Mouse (Mus musculus): Measurements from ENCODE around the gene Nol4l.
A peak's percentile ranks its signal among the peaks of the same experiment; 100 is the strongest.

The Nol4l gene

DNA sequence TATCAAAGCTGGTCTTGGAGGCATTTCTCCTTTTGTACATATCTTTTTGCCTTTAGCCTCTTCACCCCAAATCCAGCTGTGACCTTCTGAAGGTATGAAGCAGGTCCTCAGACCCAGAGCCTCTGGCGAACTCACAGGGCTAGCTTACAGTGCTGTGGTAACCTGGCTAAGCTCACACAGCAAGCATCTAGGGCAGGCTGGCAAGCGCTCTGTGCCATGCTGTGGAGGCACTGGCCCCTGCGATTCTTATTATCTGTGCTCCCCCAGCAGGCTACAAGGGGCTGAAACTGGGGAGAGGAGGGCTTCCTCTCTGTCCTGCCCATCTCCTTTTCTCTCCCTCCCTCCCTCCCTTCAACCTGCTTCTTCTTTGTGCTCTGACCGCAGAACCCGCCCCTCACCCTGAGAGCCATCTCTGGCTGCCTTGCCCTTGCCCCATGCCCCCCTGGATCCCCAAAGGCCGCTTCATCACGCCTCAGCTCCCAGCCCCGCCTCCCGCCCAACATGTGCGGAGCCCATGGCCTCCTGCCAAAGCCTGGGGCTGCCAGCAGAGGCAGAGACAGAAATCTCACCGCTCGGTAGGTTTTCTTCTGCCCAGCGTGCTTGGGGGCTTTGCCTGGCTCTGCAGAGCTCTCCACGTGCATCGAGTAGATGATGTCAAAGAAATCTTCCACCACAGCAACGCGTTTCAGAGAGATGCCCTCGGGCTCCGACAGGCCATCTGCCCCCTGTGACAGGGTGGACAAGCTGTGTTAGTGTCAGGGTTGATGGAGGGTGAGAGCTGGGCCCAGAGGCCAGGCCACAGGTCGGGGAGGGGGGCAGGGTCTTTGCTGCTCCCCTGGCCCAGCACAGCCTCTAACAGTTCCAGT, 46.4 kb downstream of the Nol4l start:
- DNase-seq (ENCODE audit: low spot score in 2 of 2), result peak; percentile 84

DNA sequence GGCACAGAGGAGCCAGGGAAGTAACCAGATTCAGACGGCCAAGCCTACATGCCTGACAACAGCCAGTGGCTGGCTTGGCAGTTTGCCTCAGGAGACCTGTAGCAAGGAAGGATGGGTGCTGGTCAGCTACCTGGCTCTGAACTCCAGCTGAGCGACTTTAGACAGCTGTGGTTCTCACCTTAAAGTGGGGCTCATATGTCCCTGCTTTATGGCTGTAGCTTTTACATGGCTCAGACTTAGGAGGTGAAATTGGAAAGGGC, 48.0 kb downstream of the Nol4l start:
- peak in 1 of 2 experiments; percentile 42 for DNase-seq (ENCODE audit: low spot score in 2 of 2)

DNA sequence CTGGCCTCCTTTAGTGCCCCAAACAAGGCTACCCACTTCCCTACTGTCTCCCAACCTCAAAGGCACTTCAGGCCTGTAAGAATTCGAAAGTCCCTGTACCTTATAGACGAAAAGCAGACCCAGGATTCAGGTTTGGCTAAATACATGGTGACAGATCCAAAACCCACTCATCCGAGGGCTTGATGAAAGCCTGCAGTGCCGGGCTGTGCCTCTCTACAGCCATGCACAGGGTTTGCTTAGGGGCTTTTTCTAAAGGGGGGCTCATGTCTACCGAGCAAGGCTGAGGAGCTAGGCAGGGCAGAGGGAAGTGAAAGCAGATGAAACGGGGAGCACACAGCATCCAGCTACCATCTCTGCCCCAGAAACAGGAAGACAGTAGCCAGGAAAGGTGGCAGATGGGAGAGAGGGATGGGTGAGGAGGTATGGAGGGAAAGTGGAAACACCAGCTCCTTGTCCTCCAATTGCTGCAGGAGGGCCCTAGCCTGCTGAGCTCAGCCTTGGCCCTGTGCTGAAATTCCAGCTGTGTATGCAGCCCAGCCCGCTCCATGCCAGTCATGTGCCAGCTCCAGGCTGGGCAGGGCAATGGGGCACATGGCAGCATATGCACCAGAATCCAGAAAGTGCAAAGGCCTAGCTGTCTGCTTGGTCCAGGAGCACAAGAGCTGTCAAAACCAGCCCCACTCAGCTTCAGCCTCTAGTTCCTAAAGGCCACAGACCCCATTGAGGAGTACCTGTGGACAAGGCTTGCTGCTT, 48.5 kb downstream of the Nol4l start:
- DNase-seq (ENCODE audit: low spot score in 2 of 2), result no peak

DNA sequence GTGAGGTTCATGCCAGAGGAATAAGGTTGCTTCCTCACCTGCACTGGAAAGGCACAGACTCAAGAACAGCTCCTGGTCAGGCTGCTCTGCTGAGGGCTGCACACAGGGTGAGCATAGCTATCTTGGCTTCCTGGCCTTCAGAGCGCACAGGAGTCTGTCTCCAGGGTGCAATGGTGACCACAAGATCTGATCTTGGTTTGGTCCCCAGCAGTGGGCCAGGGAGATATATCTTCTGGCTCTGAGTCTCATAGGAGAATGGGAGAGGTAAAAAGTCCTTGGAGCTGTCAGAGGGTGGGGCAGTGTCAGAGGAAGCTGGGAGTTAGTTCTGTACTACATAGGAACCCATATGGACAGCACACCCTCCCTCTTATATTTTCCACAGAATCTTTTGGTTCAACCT, 50.3 kb downstream of the Nol4l start:
- no peak for DNase-seq (ENCODE audit: low spot score in 2 of 2)

DNA sequence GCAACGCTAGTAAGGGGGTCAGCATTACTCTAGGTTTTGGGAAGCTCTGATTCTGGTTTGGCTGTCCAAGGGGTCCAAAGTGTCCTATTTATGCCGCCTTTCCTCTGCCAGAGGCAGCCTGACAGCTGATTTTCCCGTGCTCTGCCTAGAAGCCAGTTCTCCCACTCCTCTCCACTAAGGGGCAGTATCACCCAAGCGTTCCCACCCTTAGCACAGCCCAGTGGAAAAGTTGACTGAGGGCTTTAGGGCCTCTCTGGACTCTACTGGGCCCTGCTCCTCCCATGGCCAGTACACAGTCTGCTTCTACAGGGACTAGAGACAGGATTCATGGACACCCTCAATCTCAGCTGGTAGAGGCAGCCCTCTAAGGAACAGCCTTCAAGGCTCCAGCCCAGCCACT, 51.2 kb downstream of the Nol4l start:
- peak; percentile 64 to 81 for DNase-seq (ENCODE audit: low spot score in 2 of 2)

DNA sequence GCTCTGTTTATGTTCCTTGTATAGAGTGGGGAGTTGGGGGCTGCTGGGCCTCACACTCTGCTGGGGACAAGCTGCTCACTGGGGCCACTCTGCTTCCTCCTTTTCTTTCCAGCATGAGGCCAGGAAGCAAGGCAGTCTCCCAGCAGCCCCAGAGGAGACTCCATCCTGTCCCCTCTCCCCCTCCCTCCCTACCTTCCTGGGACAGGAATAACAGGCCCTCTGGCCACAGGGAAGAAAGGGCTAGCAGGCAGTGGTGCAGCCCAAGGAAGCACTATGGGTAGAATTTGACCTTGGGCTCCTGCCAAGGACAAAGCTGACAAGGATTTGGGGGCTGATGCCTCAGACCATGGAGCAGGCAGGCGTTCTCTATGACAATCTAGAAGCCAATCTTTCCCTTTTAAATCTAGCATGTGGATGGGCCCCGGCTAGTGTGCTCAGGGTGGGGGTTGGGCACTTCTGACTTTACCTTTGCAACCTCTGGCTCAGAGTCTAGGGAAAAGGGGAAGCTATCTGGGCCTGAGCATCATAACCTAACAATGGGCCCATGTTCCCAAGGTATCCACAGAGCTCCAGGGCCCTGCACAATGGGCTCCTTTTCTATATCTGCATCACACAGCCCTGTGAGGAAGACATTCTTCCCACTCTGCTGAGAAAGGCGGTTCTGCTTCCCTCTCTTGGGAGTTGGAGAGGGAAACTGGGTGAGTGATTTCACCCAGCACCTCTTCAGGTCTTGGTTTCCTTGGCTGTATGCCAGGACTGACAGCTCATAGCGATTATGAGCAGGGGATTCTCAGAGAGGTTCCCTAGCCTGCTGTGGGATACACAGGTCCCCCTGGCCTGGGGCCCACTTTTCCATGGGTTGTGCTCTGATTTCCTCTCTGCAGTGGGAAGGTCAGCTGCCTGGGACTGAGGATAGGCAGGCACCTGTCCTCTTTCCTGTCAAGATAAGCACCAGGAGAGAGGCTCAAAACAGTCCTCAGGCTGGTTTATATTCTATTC, 54.4 kb downstream of the Nol4l start:
- DNase-seq (ENCODE audit: low spot score in 2 of 2), result peak; percentile 44 to 55

DNA sequence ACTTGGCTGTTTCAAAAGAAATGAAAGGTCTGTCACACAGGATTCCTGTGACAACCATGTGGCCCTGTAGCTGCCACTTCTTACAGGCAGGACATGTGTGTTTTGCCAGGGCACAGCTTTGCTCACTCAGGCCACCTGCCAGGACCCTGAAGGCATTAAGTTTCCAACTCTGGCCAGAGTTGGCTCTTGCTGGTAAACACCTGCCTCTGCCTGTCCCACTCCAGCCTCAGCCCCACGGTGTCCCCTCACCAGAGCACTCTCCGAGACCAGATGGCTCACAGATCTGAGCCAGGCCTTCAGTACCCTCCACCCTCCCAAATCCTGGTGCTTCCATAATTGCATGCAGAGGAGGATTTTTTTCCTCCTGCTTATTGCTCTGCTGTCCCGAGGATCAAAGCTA, 58.8 kb downstream of the Nol4l start:
- no peak for DNase-seq (ENCODE audit: low spot score in 2 of 2)

DNA sequence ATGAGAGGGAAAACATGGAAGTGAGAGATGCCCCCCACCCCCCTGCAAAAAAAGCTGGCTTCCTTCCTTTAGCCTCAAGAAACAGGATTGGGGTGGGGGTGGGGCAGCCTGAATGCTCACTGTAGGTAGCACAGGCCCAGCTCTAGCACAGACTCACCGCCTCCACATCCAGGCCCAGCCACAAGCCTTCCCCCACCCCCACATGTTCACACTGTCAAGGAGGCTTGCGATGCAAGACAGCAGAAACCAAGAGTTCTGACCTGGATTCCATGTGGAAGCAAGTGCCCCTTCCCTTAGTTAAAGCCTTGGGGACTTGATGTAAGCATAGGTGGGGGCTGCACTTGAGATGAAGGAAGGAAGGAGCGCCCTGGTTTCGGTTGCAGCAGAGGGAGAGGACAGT, 60.0 kb downstream of the Nol4l start:
- DNase-seq (ENCODE audit: low spot score in 2 of 2), result no peak

DNA sequence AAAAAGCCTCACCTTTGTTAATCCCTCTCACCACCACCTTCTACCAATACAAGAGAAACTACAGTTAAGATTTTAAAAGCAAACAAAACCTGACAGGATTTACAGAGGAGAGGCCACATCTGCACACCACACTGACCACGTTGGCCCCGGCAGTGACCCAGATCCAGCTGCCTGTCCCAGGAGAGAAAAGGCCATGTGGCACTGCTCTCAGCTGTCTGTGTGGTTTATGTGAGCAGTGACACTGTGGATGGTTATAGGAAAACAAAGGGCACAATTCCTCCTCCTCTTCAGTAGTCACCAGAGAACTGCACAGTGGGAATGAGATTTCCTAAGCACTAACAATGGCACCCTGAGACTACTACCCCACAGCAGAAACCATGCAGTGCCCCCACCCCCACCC, 60.5 kb downstream of the Nol4l start:
- DNase-seq (ENCODE audit: low spot score in 2 of 2), result no peak

DNA sequence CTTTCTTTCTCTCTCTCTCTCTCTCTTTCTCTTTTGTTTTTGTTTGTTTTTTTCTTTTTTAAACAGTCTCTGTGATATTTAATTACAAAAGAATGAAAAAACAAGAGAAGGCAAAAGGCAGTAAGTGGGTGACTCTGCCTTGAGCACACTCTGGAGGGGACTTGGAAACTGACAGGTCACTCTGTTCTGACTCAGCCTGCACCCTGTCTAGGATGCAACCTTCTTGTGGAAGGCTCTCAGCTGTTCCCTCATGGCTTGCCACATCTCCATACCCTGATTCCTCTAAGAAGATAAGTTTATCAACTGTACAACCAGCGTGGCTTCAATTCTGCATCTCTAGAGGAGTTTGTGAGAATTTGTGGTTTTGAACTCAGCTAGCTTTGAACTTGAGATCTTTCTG, 62.4 kb downstream of the Nol4l start:
- DNase-seq (ENCODE audit: low spot score in 2 of 2), result no peak

DNA sequence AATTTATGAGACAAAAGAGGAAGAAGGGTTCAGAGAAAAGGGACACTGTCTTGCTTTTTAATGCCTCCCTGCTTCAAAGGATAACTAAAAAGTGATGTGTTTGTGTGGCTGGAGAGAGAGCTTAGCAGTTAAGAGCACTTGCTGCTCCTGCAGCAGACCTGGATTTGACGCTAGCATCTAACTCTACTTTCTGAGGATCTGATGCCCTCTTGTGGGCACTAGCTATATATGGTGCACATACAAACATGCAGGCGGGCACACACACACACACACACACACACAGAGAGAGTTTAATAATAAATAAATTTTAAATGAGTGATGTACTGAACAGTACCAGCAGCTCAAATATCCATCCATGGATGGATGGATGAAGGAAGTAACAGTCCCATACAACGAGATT, 66.5 kb downstream of the Nol4l start:
- no peak for DNase-seq (ENCODE audit: low spot score in 2 of 2)

DNA sequence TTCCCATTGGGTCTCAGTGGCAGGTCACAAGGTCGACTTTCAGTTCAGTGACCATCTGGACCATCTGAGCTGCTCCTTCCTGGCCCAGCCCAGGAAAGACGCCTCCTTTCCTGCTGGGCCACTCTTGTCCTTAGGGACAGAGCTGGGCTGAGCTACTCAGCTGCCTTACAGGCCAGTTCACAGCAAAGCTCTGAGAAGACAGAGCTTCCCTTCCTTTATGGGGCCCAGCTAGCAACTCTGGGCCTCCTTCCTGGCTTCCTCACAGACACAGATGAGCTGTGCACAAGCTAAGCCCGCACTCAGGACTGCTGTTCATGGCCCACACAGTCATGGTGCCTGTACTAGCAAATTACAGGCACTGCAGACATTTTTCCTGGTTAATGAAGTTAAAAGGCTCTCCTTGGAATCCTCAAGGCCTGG, 71.7 kb downstream of the Nol4l start:
- no peak for DNase-seq (ENCODE audit: low spot score in 2 of 2)

DNA sequence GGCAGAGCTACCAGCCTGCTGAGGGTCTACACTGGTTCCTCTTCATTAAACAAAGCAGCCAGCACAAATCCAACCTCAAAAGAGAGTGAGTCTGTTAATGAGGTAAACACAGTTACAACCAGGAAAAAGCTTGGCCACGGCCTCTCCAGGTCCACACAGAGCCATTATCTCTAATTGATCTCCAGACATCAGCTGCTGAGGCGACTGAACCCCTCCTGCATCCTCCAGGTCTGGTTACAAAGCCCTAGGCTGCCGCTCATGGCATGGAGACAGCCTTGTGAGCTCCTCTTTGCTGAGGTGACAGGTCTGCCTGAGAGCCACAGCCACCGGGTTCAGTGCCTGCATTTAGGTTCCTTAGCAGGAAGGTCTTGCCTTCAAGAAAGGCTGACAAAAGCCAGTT, 72.3 kb downstream of the Nol4l start:
- DNase-seq (ENCODE audit: low spot score in 2 of 2), result no peak

DNA sequence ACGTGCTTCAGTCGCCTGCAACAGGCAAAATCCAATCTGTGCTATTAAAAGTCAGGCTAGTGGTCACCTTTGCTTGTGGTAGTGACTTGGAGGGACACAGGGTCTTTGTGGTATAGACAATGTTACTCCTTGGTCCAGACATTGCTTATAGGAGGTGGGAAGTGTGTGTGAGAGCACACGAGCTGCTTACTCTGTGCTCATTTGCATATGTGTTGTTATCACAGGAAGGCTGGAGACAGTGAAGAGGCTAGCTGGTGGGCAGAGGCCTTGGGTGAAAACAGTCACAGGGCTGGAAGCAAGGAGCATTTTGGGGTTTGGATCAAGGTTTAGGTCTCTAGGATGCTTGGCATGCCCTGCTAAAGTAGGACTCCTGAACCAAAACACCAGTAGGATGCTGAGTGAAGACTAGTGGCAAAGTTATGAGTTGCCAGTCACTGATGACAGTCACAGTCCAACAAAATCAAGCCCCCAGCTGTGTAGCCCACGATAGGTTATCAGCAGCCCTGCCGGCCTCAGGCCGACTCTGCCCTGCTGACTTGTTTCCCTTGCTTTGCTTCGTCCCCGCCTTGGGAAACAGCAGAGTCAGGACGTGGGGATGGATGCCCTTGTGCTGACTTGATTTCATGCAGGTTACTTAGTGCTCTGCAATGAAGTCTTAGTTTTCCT, 74.8 kb downstream of the Nol4l start:
- no peak for DNase-seq (ENCODE audit: low spot score in 2 of 2)

DNA sequence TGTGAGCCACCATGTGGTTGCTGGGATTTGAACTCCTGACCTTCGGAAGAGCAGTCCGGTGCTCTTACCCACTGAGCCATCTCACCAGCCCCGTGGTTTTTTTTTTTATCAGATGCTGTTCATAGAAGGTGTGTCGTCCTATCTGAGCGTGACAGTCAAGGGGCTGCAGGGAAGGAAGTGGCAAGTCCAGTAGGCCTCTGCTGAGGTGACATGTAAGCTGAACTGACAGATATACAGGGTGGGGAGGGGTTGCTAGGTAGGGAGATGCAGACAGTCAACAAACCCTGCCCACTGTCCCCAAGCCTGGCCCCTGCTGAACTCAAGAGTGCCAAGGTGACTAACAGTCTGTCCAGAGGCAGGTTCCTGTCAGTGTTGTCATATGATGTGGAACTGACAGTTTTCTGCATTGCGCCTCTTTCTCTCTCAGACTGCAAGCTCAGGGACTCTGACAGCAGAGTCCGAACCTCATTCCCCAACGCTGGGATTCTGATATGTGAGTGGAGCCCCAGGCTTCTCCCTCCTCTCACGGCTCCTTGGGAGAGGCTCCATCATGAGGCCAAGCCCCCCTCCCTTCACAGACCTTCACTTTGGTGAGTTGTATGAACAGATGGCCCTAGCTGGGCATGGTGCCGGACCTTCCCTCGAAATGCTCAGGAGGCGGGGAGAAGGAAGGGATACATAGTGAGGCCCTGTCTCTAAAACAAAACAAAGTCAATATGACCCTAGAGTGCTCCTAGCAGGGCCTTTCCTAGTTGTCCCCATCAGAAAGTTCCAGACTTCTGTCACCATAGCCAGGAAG, 75.6 kb downstream of the Nol4l start:
- DNase-seq (ENCODE audit: low spot score in 2 of 2), result peak in 1 of 2 experiments; percentile 49

DNA sequence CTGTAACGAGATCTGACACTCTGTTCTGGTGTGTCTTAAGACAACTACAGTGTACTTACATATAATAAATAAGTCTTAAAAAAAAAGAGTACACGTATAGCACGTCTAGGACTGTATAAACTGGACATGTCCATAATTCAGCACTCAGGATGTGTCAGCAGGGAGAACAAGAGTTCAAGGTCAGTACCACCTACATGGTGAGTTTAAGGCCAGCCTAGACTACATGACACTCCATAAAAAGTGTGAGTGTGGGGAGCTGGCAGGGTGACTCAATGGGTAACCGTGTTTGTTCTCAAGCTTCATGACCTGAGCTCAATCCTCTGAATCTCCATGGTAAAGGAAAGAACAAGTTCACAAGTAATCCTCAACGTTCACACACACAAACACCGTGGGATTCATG, 81.3 kb downstream of the Nol4l start:
- DNase-seq (ENCODE audit: low spot score in 2 of 2), result no peak

DNA sequence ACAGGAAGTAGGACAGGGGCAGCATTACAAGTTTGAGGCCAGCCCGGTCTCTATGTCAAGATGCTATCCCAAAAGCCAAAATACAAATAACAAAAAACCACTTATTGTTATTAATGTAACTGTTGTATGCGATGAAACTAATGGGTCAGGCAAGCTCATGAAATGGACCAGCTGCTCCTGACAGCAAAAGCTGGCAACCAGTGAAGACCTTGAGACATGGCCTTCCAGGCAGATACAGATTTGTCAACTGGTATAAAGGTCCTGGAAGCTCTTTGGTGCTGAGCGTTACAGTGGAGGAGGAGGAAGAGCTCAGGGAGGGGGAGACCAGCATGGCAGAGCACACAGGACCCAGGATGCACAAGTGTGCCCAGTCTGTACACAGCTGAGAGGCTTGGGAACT, 82.1 kb downstream of the Nol4l start:
- DNase-seq (ENCODE audit: low spot score in 2 of 2), result no peak

DNA sequence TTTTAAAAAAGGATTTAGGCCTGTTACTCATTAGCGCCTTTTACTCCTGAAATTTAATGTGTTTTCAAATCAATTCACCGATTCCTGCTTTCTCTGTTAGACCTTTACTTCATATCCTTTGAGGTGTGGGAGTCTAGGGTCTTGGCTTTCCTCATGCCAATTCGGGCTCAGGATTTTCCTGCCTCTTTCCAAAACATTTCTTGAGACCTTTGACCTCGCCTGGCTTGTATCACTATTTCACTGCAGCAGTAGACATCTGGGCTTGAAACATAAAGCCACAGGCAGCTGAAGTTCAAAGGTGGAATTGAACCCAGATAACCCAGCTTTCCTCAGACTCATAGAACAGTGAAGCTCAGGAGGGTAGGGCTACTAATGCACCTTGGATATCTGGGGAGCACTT, 83.3 kb downstream of the Nol4l start:
- DNase-seq (ENCODE audit: low spot score in 2 of 2), result no peak

DNA sequence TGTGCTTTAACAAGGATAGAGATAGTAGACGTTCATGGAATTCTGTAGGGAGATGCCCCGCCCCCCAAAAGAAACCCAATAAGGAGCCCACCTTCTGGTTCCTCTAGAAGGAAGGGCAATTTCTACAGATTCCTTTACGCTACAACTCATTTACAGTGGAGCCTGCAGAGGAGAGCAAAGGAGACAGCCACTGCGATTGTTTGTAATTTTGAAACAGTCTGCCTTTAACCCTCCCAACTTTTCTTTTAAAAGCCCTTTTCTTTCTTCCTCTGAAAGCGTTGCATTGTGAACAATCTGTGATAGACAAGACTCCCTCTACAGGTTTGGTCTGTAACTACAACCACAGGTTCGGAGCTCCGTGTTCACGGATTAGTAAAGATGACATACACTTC, 83.8 kb downstream of the Nol4l start:
- peak; percentile 72 to 77 for DNase-seq (ENCODE audit: low spot score in 2 of 2)

DNA sequence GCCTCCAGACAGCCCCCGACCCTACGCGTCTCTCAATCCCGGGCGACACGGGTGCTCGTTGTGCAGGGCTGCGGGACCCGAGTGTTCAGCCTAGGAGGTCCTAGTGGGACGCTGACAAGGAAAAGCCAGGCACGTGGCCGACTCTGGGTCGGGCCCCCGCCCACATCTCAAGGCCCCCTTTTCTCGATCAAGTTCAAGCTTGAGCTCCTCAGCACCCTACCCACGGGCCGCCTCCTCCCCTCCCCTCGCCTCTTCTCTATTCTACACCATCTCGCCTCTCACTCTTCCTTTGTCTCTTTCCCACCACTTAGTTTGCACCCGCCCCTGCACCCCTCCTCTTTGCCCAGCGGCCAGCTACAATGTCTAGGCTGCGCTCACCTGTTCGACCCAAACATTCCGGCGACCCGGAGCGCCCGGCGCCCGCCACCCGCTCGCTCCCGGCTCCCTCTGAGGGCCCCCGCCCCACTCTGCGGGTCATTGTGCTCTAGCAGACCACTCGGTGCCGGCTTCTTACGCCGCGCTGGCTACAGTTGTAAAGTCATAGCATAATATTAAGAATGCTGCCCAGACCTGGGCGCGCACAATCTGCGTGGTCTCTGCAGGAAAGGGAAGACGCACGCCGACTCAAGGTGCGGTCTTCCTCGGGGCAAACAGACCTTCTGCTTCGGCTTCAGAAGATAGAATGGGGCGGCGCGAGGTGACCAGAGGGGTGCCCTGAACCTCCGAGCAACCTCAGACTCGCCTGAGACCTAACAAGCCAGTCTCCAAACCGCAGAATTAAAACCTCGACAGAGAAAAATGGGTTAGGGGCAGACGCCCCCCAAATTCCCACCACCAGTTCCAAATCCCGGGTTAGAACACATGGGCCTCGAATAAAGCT, 84.4 kb downstream of the Nol4l start:
- DNase-seq (ENCODE audit: low spot score in 2 of 2), result peak; percentile 44 to 67

All from right cerebral cortex, postnatal 10 days (tissue).